Mouse (Mus musculus): Measurements from ENCODE around the gene Cd68. TPM values are rescaled to one million over a fixed set of nuclear protein-coding genes. Genes with fewer than 3 reads are reported as not detected.
A peak's percentile ranks its signal among the peaks of the same experiment; 100 is the strongest.

Gene Cd68
- polyA plus RNA-seq, 1 experiment from 2014 or later: 7.3 TPM

GRCm38 (mm10) chr11:69662967-69663671 lies 2.8 kb downstream of the Cd68 start:
- Histone ChIP-seq H3K4me1 (replicated peaks) (peaks cover 28% of the 10 kb centered on the region), H3K9ac (replicated peaks) (peak overlapping the region; percentile 48), H3K27me3 (no peaks in the 10 kb centered on the region), H3K36me3 (peaks cover 60% of the 10 kb centered on the region), H3K27ac (peak overlapping the region; percentile 95), H3K4me2 (replicated peaks) (peak overlapping the region; percentile 61), H3K9me3 (no peaks in the 10 kb centered on the region), H3K4me3 (replicated peaks) (peak overlapping the region; percentile 56)
- WGBS: 71% methylated on average over 13 of the region's 13 CpGs
- ATAC-seq: peak; percentile 60

GRCm38 (mm10) chr11:69662213-69662966 lies 3.6 kb downstream of the Cd68 start, which contains the start of gene Mpdu1:
Gene Mpdu1 (minus strand): TSS chr11:69662642.
- Histone ChIP-seq H3K36me3 (peaks cover 60% of the 10 kb centered on the region), H3K4me3 (replicated peaks) (peak within 1 kb of the TSS; percentile 56), H3K27me3 (no peaks in the 10 kb centered on the region), H3K27ac (peak within 1 kb of the TSS; percentile 95), H3K4me1 (replicated peaks) (peaks cover 28% of the 10 kb centered on the region), H3K9me3 (no peaks in the 10 kb centered on the region), H3K9ac (replicated peaks) (peak within 1 kb of the TSS; percentile 73), H3K4me2 (replicated peaks) (peak within 1 kb of the TSS; percentile 61)
- WGBS: under 1% methylated on average over 48 of the region's 48 CpGs
- peak; percentile 97 for ATAC-seq

DNA sequence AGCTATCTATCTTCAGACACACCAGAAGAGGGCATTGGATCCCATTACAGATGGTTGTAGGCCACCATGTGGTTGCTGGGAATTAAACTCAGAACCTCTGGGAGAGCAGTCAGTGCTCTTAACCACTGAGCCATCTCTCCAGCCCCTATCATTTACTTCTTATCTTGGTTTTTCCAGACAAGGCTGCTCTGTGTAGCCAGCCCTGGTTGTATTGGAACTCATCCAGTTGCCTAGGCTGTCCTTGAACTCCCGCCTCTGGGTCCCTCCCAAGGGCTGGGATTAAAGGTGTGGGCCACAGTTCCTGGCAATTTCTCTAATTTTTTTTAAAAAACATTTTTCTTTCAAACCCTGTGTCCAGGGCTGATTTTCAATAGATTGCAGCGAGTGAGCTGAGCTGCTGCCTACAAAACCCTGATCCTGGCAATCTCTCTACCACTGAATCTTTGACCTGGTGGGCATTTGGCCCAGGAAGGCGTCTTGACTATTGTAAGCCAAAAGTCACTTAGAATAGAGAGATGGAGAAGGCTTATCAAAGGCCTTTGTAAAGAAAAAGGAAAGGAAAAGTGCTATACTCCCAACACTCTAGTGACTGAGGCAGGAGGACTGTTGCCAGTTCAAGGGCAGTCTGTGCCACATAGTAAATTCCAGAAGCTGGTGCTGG lies 4.6 kb downstream of the Cd68 start:
- Histone ChIP-seq H3K4me1 (replicated peaks) (peaks cover 28% of the 10 kb centered on the region), H3K4me3 (replicated peaks) (peak overlapping the region; percentile 56), H3K9me3 (no peaks in the 10 kb centered on the region), H3K36me3 (peaks cover 63% of the 10 kb centered on the region), H3K9ac (replicated peaks) (peak overlapping the region; percentile 73), H3K27ac (peak overlapping the region; percentile 95), H3K4me2 (replicated peaks) (peak overlapping the region; percentile 61), H3K27me3 (no peaks in the 10 kb centered on the region)
- no peak for ATAC-seq
- WGBS: 82% methylated on average over 3 of the region's 3 CpGs

GRCm38 (mm10) chr11:69657462-69657881 lies 8.5 kb downstream of the Cd68 start:
- Histone ChIP-seq H3K9ac (replicated peaks) (no peak overlapping the region), H3K4me1 (replicated peaks) (peaks cover 39% of the 10 kb centered on the region), H3K4me3 (replicated peaks) (no peak overlapping the region), H3K9me3 (no peaks in the 10 kb centered on the region), H3K27ac (no peak overlapping the region), H3K36me3 (peaks cover 58% of the 10 kb centered on the region), H3K4me2 (replicated peaks) (no peak overlapping the region), H3K27me3 (no peaks in the 10 kb centered on the region)
- WGBS: 86% methylated on average over 15 of the region's 15 CpGs
- ATAC-seq: no peak

DNA sequence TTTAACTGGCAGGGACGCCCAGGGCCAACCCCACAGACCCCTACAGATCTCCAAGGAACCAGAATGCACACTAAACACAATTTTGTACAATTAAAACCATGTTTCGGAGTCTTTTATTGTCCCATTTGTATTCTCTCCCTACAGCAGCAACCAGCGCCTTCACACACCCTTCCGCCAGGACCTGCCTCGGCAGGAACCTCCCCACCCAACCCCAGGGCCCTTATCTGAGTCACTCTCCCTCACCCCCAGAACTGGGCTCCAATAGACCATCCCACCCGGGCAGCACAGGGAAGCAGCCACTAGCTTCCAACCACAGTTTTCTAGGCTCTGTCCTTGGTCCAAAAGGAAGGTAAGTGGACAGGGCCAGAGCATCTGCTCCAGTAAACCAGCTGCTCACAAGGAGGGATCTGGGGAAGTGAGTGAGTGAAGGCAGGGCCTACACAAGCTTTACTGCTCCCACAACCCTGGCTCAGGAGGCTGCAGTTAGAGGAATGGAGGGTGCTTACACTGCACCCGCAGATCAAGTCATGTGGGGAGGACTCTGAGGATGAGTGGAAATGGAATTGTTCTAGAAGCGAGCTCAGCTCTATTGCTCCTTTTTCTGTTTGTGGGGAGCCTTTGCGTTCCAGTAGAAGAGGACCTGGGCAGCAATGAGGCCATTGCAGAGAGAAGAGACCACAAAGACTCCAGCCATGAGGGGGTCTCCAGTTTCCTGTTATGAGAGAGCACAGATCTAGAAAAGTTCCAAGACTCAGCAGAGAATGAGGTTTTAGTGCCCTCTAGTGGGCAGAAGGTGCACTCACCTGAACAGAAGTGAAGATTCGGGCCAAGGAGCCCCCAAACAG lies 9.1 kb downstream of the Cd68 start:
- no peak for ATAC-seq
- peaks cover 64% of the 10 kb centered on the region for H3K36me3 ChIP-seq
- WGBS: 82% methylated on average over 10 of the region's 10 CpGs

DNA sequence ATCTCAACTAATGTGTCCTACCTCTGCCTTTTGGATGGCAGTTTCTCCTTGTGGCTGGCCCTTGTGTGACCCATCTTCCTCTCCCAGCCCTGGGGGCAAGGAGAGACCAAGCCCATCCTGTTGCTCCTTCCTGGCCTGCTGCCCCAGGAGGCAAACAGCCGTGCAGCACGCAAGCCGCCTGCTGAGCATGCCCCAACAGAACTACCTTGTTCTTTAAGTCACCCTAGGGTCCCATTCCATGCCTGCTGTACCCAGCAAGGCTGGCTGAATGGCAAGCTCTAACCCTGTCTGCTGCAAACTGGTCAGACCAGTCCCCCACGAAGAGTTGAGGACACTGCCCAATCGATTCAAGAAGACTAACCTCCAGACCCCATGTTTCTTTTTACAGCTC lies 9.9 kb downstream of the Cd68 start:
- H3K4me3 ChIP-seq (replicated peaks): no peak overlapping the region
- H3K27ac ChIP-seq: no peak overlapping the region
- 0 out of 2 replicates have a peak overlapping the region, but pooled peaks have one; percentile 36 for H3K9ac ChIP-seq (replicated peaks)
- H3K36me3 ChIP-seq: peaks cover 72% of the 10 kb centered on the region
- peaks cover 30% of the 10 kb centered on the region for H3K4me1 ChIP-seq (replicated peaks)
- H3K27me3 ChIP-seq: no peaks in the 10 kb centered on the region
- H3K9me3 ChIP-seq: no peaks in the 10 kb centered on the region
- H3K4me2 ChIP-seq (replicated peaks): no peak overlapping the region
- WGBS: 87% methylated on average over 5 of the region's 5 CpGs
- no peak for ATAC-seq

More for the DNA sequence above, 9.1 kb downstream of the Cd68 start:
- Histone ChIP-seq H3K4me1 (replicated peaks) (peaks cover 38% of the 10 kb centered on the region), H3K27ac (no peak overlapping the region), H3K27me3 (no peaks in the 10 kb centered on the region), H3K9me3 (no peaks in the 10 kb centered on the region), H3K9ac (replicated peaks) (0 out of 2 replicates have a peak overlapping the region, but pooled peaks have one; percentile 25), H3K4me2 (replicated peaks) (no peak overlapping the region), H3K4me3 (replicated peaks) (no peak overlapping the region)

DNA sequence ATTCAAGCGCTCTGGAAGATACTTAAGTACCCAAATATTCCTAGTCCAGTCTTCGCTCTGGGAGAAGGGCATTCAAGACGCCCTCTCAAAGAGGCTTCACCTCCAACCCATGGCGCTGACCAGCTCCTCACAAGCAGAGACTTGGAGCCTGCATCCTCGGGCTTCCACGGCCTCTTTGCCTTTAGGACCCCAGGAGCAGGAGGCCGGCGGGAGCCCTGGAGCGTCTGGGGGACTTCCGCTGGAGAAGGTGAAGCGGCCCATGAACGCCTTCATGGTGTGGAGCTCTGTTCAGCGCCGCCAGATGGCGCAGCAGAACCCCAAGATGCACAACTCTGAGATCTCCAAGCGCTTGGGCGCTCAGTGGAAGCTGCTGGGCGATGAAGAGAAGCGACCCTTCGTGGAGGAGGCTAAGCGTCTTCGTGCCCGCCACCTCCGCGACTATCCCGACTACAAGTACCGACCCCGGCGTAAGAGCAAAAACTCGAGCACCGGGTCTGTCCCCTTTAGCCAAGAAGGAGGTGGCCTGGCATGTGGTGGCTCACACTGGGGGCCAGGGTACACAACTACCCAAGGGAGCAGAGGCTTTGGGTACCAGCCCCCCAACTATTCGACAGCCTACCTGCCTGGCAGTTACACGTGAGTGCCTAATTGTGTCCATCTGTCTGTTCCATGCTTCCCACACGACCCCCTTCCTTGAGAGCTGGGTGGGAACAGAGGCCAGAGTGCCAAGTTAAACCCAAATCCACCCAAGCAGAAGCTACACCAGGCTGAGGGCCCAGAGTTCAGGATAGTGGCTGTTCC lies 10.5 kb downstream of the Cd68 start, which contains the start of gene Sox15:
Gene Sox15 (plus strand): TSS at position 51 of the 801 bp plus-strand sequence.
- H3K9ac ChIP-seq (replicated peaks): peak within 1 kb of the TSS; percentile 44
- H3K36me3 ChIP-seq: peaks cover 77% of the 10 kb centered on the region
- no peak within 1 kb of the TSS for H3K4me3 ChIP-seq (replicated peaks)
- WGBS: 24% methylated on average over 34 of the region's 34 CpGs
- H3K27ac ChIP-seq: peak within 1 kb of the TSS; percentile 30
- no peaks in the 10 kb centered on the region for H3K27me3 ChIP-seq
- 0 out of 2 replicates have a peak within 1 kb of the TSS, but pooled peaks have one; percentile 11 for H3K4me2 ChIP-seq (replicated peaks)
- peaks cover 25% of the 10 kb centered on the region for H3K4me1 ChIP-seq (replicated peaks)
- peak; percentile 82 for ATAC-seq
- H3K9me3 ChIP-seq: no peaks in the 10 kb centered on the region

DNA sequence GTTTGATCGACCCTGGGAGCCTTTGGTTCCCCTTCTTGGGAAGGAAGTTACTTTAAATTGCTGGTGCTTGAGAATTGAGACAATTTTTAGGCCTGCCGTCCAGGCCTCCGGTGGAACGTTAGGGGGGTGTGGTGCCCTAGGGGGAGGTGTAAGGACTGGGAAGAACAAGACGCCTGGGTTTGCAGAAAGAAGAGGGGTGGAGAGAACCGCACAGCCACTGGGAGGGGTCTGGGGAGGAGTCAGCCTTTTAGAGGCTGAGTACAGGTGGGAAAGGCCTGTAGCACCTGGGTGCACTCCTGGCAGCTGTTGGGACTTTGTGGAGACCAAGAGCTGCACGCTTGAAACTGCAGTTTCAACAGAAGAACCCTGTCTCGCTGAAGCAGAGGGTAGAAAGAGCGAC lies 11.2 kb downstream of the Cd68 start:
- 52% methylated on average over 9 of the region's 9 CpGs for WGBS
- H3K9me3 ChIP-seq: no peaks in the 10 kb centered on the region
- no peak for ATAC-seq

DNA sequence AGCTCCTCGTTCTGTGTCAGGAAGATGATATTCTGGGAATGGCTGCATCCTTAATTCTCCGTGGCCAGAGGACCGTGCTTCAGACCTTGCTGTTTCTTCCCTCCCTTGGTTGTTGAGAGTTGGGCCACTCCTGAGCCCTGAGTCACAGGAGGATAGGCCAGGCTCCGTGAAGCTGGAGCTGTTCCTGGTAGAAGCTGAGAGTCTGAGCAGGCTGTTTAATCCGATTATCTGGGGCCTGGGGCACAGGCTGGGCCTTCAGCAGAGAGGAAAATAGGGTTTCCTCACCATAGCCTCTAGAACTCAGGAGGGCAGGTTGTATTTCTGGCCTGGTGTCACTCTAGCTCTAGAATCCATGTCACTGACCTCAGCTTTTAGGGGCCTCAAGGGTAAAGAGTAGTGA lies 12.6 kb downstream of the Cd68 start:
- ATAC-seq: no peak
- Histone ChIP-seq H3K9me3 (no peaks in the 10 kb centered on the region), H3K4me2 (replicated peaks) (no peak overlapping the region), H3K4me1 (replicated peaks) (peaks cover 19% of the 10 kb centered on the region), H3K27ac (peak overlapping the region; percentile 60), H3K36me3 (peaks cover 82% of the 10 kb centered on the region), H3K4me3 (replicated peaks) (no peak overlapping the region), H3K9ac (replicated peaks) (no peak overlapping the region; the same call in 1 of the 2 replicates), H3K27me3 (no peaks in the 10 kb centered on the region)
- 48% methylated on average over 5 of the region's 5 CpGs for WGBS

More for the DNA sequence above, 11.2 kb downstream of the Cd68 start:
- Histone ChIP-seq H3K4me3 (replicated peaks) (no peak overlapping the region), H3K9ac (replicated peaks) (no peak overlapping the region), H3K27ac (no peak overlapping the region), H3K4me2 (replicated peaks) (no peak overlapping the region), H3K4me1 (replicated peaks) (peaks cover 19% of the 10 kb centered on the region), H3K36me3 (peaks cover 81% of the 10 kb centered on the region), H3K27me3 (no peaks in the 10 kb centered on the region)

- no peaks in the 10 kb centered on the region for H3K4me1 ChIP-seq (replicated peaks)
- no peak overlapping the region for H3K4me2 ChIP-seq (replicated peaks)
- H3K9me3 ChIP-seq: no peaks in the 10 kb centered on the region
- H3K36me3 ChIP-seq: peaks cover 96% of the 10 kb centered on the region
- no peak overlapping the region for H3K27ac ChIP-seq
- no peak overlapping the region for H3K4me3 ChIP-seq (replicated peaks)
- no peaks in the 10 kb centered on the region for H3K27me3 ChIP-seq
- H3K9ac ChIP-seq (replicated peaks): no peak overlapping the region
- ATAC-seq: no peak
- WGBS: 97% methylated on average over 5 of the region's 5 CpGs
These were observed 20.1 kb downstream of the Cd68 start for GRCm38 (mm10) chr11:69645860-69646259.

Measured in midbrain, embryonic 13.5 days (tissue).